Mouse (Mus musculus) monocyte, adult 2 months (primary cell): ENCODE measurements around the gene Nlrx1.

Source experiments
- DNase-seq, 2 experiments: peaks; one replicate each; pipeline ENCODE4 v3.0.0; 2022; ENCODE audit warnings: low spot score in 2 of 2, low read depth in 1 of 2

The Nlrx1 gene

GRCm38 (mm10) chr9:44236601-44237000, 31.8 kb downstream of the Nlrx1 start:
- DNase-seq = no peak

GRCm38 (mm10) chr9:44234479-44235427, 33.6 kb downstream of the Nlrx1 start:
- DNase-seq = peak; percentile 73 to 78

GRCm38 (mm10) chr9:44233802-44234478, 34.5 kb downstream of the Nlrx1 start, which contains the start of gene Cbl:
TSS of gene Cbl (minus strand) at chr9:44234049.
- DNase-seq = peak; percentile 98

GRCm38 (mm10) chr9:44233021-44233801, 35.2 kb downstream of the Nlrx1 start:
- no peak for DNase-seq

DNA sequence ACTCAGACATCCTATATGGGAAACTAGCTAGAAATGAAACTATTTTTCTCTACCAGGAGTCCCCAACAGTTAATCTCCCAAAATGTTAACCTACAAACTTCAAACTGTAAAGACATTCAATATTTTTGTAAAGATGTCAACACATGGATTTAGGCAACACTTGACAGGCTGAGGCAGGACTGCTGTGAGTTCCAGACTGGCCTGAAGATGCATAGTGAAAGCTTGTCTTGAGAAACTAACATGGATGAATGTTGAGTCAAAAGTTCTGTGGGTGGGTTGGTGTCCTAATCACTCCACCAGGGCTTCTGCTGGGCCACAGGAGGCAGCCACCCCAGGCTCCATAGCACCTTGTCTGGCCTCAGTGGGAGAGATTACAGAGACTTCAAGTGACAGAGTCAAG, 36.8 kb downstream of the Nlrx1 start:
- no peak for DNase-seq

- DNase-seq = no peak
Measured at GRCm38 (mm10) chr9:44225993-44226392, 42.4 kb downstream of the Nlrx1 start.

- no peak for DNase-seq
Measured at GRCm38 (mm10) chr9:44213538-44213937, 54.9 kb downstream of the Nlrx1 start.

- DNase-seq = no peak
Measured at GRCm38 (mm10) chr9:44212406-44212805, 56.0 kb downstream of the Nlrx1 start.

- no peak for DNase-seq
Measured at GRCm38 (mm10) chr9:44209416-44209815, 59.0 kb downstream of the Nlrx1 start.

DNA sequence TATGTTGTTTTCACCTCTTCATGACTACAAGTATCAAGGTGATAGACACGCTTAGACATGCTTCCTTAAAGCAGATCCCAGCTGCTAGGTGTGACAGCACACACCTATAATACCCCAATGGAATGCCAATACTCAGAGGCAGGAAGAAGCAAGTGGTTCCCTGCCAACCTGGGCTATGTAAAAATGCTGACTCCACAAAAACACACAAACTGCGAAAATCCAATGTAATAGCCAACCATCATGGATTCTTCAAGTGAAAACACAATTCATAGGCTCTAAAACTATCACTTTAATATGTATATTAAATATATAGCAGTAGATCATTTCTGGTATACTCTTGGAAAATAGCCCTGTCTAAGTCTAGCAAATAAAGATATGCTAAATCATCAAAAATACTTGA, 60.6 kb downstream of the Nlrx1 start:
- DNase-seq = no peak
